Mouse (Mus musculus): Measurements from ENCODE around the gene Tfeb.

DNA sequence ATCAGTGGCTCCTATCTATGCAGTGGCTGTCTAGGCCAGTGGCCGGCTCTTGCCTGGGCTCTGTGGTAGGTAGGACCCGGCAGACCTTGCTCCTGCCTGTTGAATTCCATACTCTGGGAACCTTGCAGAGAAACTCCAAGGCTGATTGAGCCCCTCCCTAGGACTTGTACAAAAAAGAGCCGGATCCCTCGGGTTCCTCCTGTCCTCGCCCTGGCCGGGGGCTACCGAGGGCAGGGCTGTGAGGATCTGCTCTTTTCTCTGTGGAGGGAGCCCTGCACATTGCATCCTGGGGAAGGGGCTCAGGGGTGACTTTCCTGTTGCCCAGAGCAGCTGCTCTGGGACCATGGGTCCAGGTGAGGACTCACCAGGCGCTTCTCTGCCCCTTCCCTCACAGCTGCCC is 50.8 kb downstream of the Tfeb start:
- TF ChIP-seq CTCF (IDR thresholded peaks at IDR 0.05; ENCODE audit: borderline replicate concordance, extremely low read depth, insufficient read depth, insufficient read length) (no peak), POLR2A (IDR thresholded peaks at IDR 0.05; ENCODE audit: borderline replicate concordance, extremely low read depth, insufficient read depth, insufficient read length, poor library complexity, severe bottlenecking) (no peak)
